Mouse (Mus musculus): Measurements from ENCODE around the gene Zbtb39. TPM values are rescaled to one million over a fixed set of nuclear protein-coding genes. Genes with fewer than 3 reads are reported as not detected.

Zbtb39 gene
- 2.1 TPM for polyA plus RNA-seq (2014; fragmentation: Illumina TruSeq; extraction: RNeasy Lipid Tissue Mini Kit (QIAGEN cat#74804); ENCODE audit: low read depth, low replicate concordance)

GRCm38 (mm10) chr10:127739083-127739660 is at the start of gene Zbtb39:
Gene Zbtb39 (plus strand): TSS chr10:127739538.

GRCm38 (mm10) chr10:127704766-127705220 is 34.5 kb upstream of the Zbtb39 start, which contains the start of gene Myo1a:
Gene Myo1a (plus strand): TSS chr10:127705170.

GRCm38 (mm10) chr10:127724178-127724577 is 15.2 kb upstream of the Zbtb39 start, which contains the start of gene Tac2:
Gene Tac2 (plus strand): TSS chr10:127724478.

GRCm38 (mm10) chr10:127751548-127751947 is 12.2 kb downstream of the Zbtb39 start, which contains the start of gene Gpr182:
Gene Gpr182 (minus strand): TSS chr10:127751732.

GRCm38 (mm10) chr10:127759181-127760110 is 20.1 kb downstream of the Zbtb39 start, which contains the start of the genes Rdh1 and Rdh16f1:
Gene Rdh1 (plus strand): TSS chr10:127759721.
Gene Rdh16f1 (plus strand): TSS chr10:127759787.

GRCm38 (mm10) chr10:127776011-127776410 is 36.7 kb downstream of the Zbtb39 start, which contains the start of gene Rdh9:
Gene Rdh9 (plus strand): TSS chr10:127776386.

Other genes with a start within 250 kb of the Zbtb39 start
- gene Stac3, start 237.9 kb upstream of the Zbtb39 start, polyA plus RNA-seq (2014; fragmentation: Illumina TruSeq; extraction: RNeasy Lipid Tissue Mini Kit (QIAGEN cat#74804); ENCODE audit: low read depth, low replicate concordance): not detected
- gene Ndufa4l2, start 224.6 kb upstream of the Zbtb39 start, polyA plus RNA-seq (2014; fragmentation: Illumina TruSeq; extraction: RNeasy Lipid Tissue Mini Kit (QIAGEN cat#74804); ENCODE audit: low read depth, low replicate concordance): not detected
- 7.9 TPM for gene Shmt2, start 217.1 kb upstream of the Zbtb39 start, polyA plus RNA-seq (2014; fragmentation: Illumina TruSeq; extraction: RNeasy Lipid Tissue Mini Kit (QIAGEN cat#74804); ENCODE audit: low read depth, low replicate concordance)
- gene Nxph4, start 205.0 kb upstream of the Zbtb39 start, polyA plus RNA-seq (2014; fragmentation: Illumina TruSeq; extraction: RNeasy Lipid Tissue Mini Kit (QIAGEN cat#74804); ENCODE audit: low read depth, low replicate concordance): not detected
- gene Lrp1, start 118.4 kb upstream of the Zbtb39 start, polyA plus RNA-seq (2014; fragmentation: Illumina TruSeq; extraction: RNeasy Lipid Tissue Mini Kit (QIAGEN cat#74804); ENCODE audit: low read depth, low replicate concordance): 1.5 TPM
- 22.0 TPM for gene Stat6, start 96.6 kb upstream of the Zbtb39 start, polyA plus RNA-seq (2014; fragmentation: Illumina TruSeq; extraction: RNeasy Lipid Tissue Mini Kit (QIAGEN cat#74804); ENCODE audit: low read depth, low replicate concordance)
- gene Nemp1, start 72.6 kb upstream of the Zbtb39 start, polyA plus RNA-seq (2014; fragmentation: Illumina TruSeq; extraction: RNeasy Lipid Tissue Mini Kit (QIAGEN cat#74804); ENCODE audit: low read depth, low replicate concordance): 5.9 TPM
- gene Nab2, start 71.0 kb upstream of the Zbtb39 start, polyA plus RNA-seq (2014; fragmentation: Illumina TruSeq; extraction: RNeasy Lipid Tissue Mini Kit (QIAGEN cat#74804); ENCODE audit: low read depth, low replicate concordance): 1.2 TPM
- gene Myo1a, start 34.4 kb upstream of the Zbtb39 start, polyA plus RNA-seq (2014; fragmentation: Illumina TruSeq; extraction: RNeasy Lipid Tissue Mini Kit (QIAGEN cat#74804); ENCODE audit: low read depth, low replicate concordance): not detected
- gene Tac2, start 15.1 kb upstream of the Zbtb39 start, polyA plus RNA-seq (2014; fragmentation: Illumina TruSeq; extraction: RNeasy Lipid Tissue Mini Kit (QIAGEN cat#74804); ENCODE audit: low read depth, low replicate concordance): not detected
- gene Gpr182, start 12.2 kb downstream of the Zbtb39 start, polyA plus RNA-seq (2014; fragmentation: Illumina TruSeq; extraction: RNeasy Lipid Tissue Mini Kit (QIAGEN cat#74804); ENCODE audit: low read depth, low replicate concordance): 0.61 TPM
- gene Rdh1, start 20.2 kb downstream of the Zbtb39 start, polyA plus RNA-seq (2014; fragmentation: Illumina TruSeq; extraction: RNeasy Lipid Tissue Mini Kit (QIAGEN cat#74804); ENCODE audit: low read depth, low replicate concordance): 1.1 TPM
- not detected for gene Rdh16f1, start 20.2 kb downstream of the Zbtb39 start, polyA plus RNA-seq (2014; fragmentation: Illumina TruSeq; extraction: RNeasy Lipid Tissue Mini Kit (QIAGEN cat#74804); ENCODE audit: low read depth, low replicate concordance)
- 3.0 TPM for gene Rdh9, start 36.8 kb downstream of the Zbtb39 start, polyA plus RNA-seq (2014; fragmentation: Illumina TruSeq; extraction: RNeasy Lipid Tissue Mini Kit (QIAGEN cat#74804); ENCODE audit: low read depth, low replicate concordance)
- gene Rdh16, start 61.6 kb downstream of the Zbtb39 start, polyA plus RNA-seq (2014; fragmentation: Illumina TruSeq; extraction: RNeasy Lipid Tissue Mini Kit (QIAGEN cat#74804); ENCODE audit: low read depth, low replicate concordance): 190 TPM
- gene Rdh19, start 110.4 kb downstream of the Zbtb39 start, polyA plus RNA-seq (2014; fragmentation: Illumina TruSeq; extraction: RNeasy Lipid Tissue Mini Kit (QIAGEN cat#74804); ENCODE audit: low read depth, low replicate concordance): 2.4 TPM
- gene Rdh16f2, start 126.9 kb downstream of the Zbtb39 start, polyA plus RNA-seq (2014; fragmentation: Illumina TruSeq; extraction: RNeasy Lipid Tissue Mini Kit (QIAGEN cat#74804); ENCODE audit: low read depth, low replicate concordance): 144 TPM
- gene Rdh7, start 149.3 kb downstream of the Zbtb39 start, polyA plus RNA-seq (2014; fragmentation: Illumina TruSeq; extraction: RNeasy Lipid Tissue Mini Kit (QIAGEN cat#74804); ENCODE audit: low read depth, low replicate concordance): not detected
- gene Sdr9c7, start 159.0 kb downstream of the Zbtb39 start, polyA plus RNA-seq (2014; fragmentation: Illumina TruSeq; extraction: RNeasy Lipid Tissue Mini Kit (QIAGEN cat#74804); ENCODE audit: low read depth, low replicate concordance): 0.16 TPM

Measured in kidney, adult 10 weeks (tissue).